Mouse (Mus musculus) cortical plate, adult 2 months (tissue): ENCODE measurements at regions not wholly inside any gene's neighbourhood (a gene's known extent, or its start where the extent isn't known, plus 50 kb on each side); places are given as distances from the start of the nearest gene placed in this dataset.

Experiments
- H3K27ac ChIP-seq: fragments of 200-500 bp; 2 replicates; pipeline ENCODE4 v1.5.1; 2012; ENCODE audit warnings: low read length, control low read depth, inconsistent platforms; ENCODE audit not compliant: insufficient read depth
- H3K4me1 ChIP-seq: fragments of 200-500 bp; 2 replicates; pipeline ENCODE4 v1.6.1; 2011; ENCODE audit warnings: low read length; ENCODE audit not compliant: control insufficient read depth, insufficient read depth
- H3K4me3 ChIP-seq: fragments of 200-500 bp; 2 replicates; pipeline ENCODE4 v1.5.1; 2011; ENCODE audit warnings: mild to moderate bottlenecking, low read length, control low read depth; ENCODE audit not compliant: insufficient read depth
- CTCF ChIP-seq: fragments of 200-500 bp; IDR thresholded peaks from 2 replicates; pipeline ENCODE4 v1.5.1; 2011; ENCODE audit warnings: mild to moderate bottlenecking, control low read depth, low read length; ENCODE audit not compliant: insufficient read depth; ENCODE audit errors: extremely low read depth
- POLR2A ChIP-seq: fragments of 200-500 bp; IDR thresholded peaks from 2 replicates; pipeline ENCODE4 v1.6.1; 2011; ENCODE audit warnings: mild to moderate bottlenecking, low read length, control low read depth; ENCODE audit not compliant: insufficient read depth; ENCODE audit errors: extremely low read depth

GRCm38 (mm10) chrX:61652377-61652776 is 56.9 kb upstream of the Ldoc1 start:
- H3K4me3 ChIP-seq, result no peak overlapping the region
- peaks cover 1% of the 10 kb centered on the region; the same call in 1 of the 2 replicates for H3K4me1 ChIP-seq
- no peak for TF ChIP-seq POLR2A
- no peak for TF ChIP-seq CTCF
- H3K27ac ChIP-seq, result no peak overlapping the region

GRCm38 (mm10) chrX:61653077-61653476 is 56.2 kb upstream of the Ldoc1 start:
- H3K4me3 ChIP-seq, result no peak overlapping the region
- H3K27ac ChIP-seq, result no peak overlapping the region
- H3K4me1 ChIP-seq, result peaks cover 1% of the 10 kb centered on the region; the same call in 1 of the 2 replicates
- TF ChIP-seq POLR2A (no peak), CTCF (peak; percentile 49)
